Mouse (Mus musculus) heart, embryonic 12.5 days (tissue): Measurements from ENCODE around the gene Acsbg2. TPM values are rescaled to one million over a fixed set of nuclear protein-coding genes. Genes with fewer than 3 reads are reported as not detected.

Experiments used
- ATAC-seq: fragments of 200-750 bp; cut with Nextera tagmentation; 2 replicates; pipeline ENCODE4 v1.8.0; 2017; ENCODE audit warnings: moderate TSS enrichment, moderate library complexity; ENCODE audit not compliant: insufficient number of reproducible peaks, low FRiP score
- H3K27ac ChIP-seq: fragments of 300-500 bp; sonication (generic); 2 replicates; pipeline ENCODE4 v1.5.1; 2016; ENCODE audit warnings: mild to moderate bottlenecking, moderate library complexity; ENCODE audit not compliant: poor library complexity, severe bottlenecking
- H3K27me3 ChIP-seq: fragments of 300-500 bp; sonication (generic); replicated peaks from 2 replicates; pipeline ENCODE4 v1.6.1; 2016; ENCODE audit warnings: mild to moderate bottlenecking, moderate library complexity
- H3K36me3 ChIP-seq: fragments of 300-500 bp; sonication (generic); 2 replicates; pipeline ENCODE4 v1.6.1; 2016; ENCODE audit warnings: mild to moderate bottlenecking, moderate library complexity
- H3K4me1 ChIP-seq: fragments of 300-500 bp; sonication (generic); replicated peaks from 2 replicates; pipeline ENCODE4 v1.6.1; 2016; ENCODE audit warnings: mild to moderate bottlenecking
- H3K4me2 ChIP-seq: fragments of 300-500 bp; sonication (generic); 2 replicates; pipeline ENCODE4 v1.6.1; 2016; ENCODE audit warnings: mild to moderate bottlenecking, moderate library complexity
- H3K4me3 ChIP-seq: fragments of 300-500 bp; sonication (generic); 2 replicates; pipeline ENCODE4 v1.5.1; 2016; ENCODE audit warnings: mild to moderate bottlenecking
- H3K9ac ChIP-seq: fragments of 300-500 bp; sonication (generic); 2 replicates; pipeline ENCODE4 v1.6.1; 2016; ENCODE audit warnings: mild to moderate bottlenecking, moderate library complexity
- H3K9me3 ChIP-seq: fragments of 300-500 bp; sonication (generic); replicated peaks from 2 replicates; pipeline ENCODE4 v1.6.1; 2016; ENCODE audit warnings: mild to moderate bottlenecking, moderate library complexity
- WGBS: fragments of 180-500 bp; shearing (Covaris S2); methylation state at CpG from one replicate; pipeline ENCODE4 v1.1.7; 2016; 5-methylcytosine and 5-hydroxymethylcytosine counted together
- polyA plus RNA-seq: library from polyadenylated mRNA; unstranded; fragments of >200 nt; fragmentation: Nextera tagmentation; extraction: Ambion mirVana; gene quantifications from 2 replicates; pipeline ENCODE4 v1.2.1, GENCODE M21; 2016

The Acsbg2 gene
- polyA plus RNA-seq, 1 experiment from 2014 or later = not detected

DNA sequence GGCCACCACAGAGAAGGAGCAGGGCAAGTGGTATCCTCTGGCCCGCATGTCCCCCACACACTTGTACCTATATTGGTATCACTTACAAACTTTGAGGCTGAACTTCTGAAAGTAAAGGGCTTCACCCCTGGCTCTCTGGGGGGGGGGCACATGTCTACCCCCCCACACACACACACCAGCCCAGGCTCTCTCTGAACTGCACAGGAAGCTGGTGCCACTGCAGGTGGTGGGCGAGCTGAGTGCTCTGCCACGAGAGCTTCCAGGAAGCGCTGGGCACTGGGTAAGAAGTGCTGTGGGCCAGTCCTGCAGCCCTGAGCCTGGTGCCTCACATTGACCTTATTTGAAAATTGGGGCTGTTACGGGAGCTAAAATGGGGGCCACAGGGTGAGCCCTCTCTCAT lies 30.6 kb downstream of the Acsbg2 start:
- no peak for ATAC-seq
- H3K27me3 ChIP-seq = 0 out of 2 replicates have a peak, but pooled peaks cover 12% of the 10 kb centered on the region
- H3K27ac ChIP-seq = no peak overlapping the region
- H3K9ac ChIP-seq = no peak overlapping the region
- H3K4me3 ChIP-seq = no peak overlapping the region
- H3K9me3 ChIP-seq = no peaks in the 10 kb centered on the region
- 80% methylated on average over 5 of the region's 5 CpGs for WGBS
- no peaks in the 10 kb centered on the region for H3K36me3 ChIP-seq
- H3K4me1 ChIP-seq = no peaks in the 10 kb centered on the region
- no peak overlapping the region for H3K4me2 ChIP-seq

GRCm38 (mm10) chr17:56842173-56842572 lies 32.1 kb downstream of the Acsbg2 start:
- H3K27me3 ChIP-seq = peaks cover 9% of the 10 kb centered on the region
- no peak for ATAC-seq
- H3K4me3 ChIP-seq = no peak overlapping the region
- no peaks in the 10 kb centered on the region for H3K9me3 ChIP-seq
- WGBS = 72% methylated on average over 5 of the region's 5 CpGs
- no peak overlapping the region for H3K9ac ChIP-seq
- H3K36me3 ChIP-seq = no peaks in the 10 kb centered on the region
- H3K4me2 ChIP-seq = no peak overlapping the region
- no peaks in the 10 kb centered on the region for H3K4me1 ChIP-seq
- no peak overlapping the region for H3K27ac ChIP-seq

- no peak overlapping the region for H3K4me2 ChIP-seq
- H3K36me3 ChIP-seq = no peaks in the 10 kb centered on the region
- no peaks in the 10 kb centered on the region for H3K4me1 ChIP-seq
- H3K9me3 ChIP-seq = no peaks in the 10 kb centered on the region
- H3K9ac ChIP-seq = no peak overlapping the region
- WGBS = 74% methylated on average over 7 of the region's 7 CpGs
- no peak for ATAC-seq
- peaks cover 14% of the 10 kb centered on the region for H3K27me3 ChIP-seq
- H3K27ac ChIP-seq = no peak overlapping the region
- H3K4me3 ChIP-seq = no peak overlapping the region
Measured at GRCm38 (mm10) chr17:56840524-56840923, 33.7 kb downstream of the Acsbg2 start.

DNA sequence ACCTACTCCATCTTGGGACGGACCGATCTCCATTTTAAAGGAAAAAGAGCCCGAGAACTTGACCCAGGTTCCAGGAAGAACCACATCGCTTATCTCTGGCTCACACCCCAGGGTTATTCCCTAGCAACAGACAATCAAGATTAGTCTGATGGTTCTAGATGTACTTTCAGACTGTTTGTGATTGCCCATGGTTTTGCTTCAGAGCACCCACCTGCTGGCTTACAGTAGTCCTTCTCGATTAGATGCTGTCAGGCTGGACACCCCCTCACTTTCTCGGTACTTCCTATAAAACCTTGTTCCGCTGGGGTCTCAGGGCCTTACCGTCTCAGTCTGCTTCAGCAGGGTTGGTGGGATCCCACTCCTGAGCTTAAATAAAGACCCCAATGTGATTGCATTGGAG lies 37.9 kb downstream of the Acsbg2 start:
- Histone ChIP-seq H3K4me1 (no peaks in the 10 kb centered on the region), H3K27me3 (peaks cover 22% of the 10 kb centered on the region), H3K27ac (no peak overlapping the region), H3K4me3 (no peak overlapping the region), H3K9ac (no peak overlapping the region), H3K4me2 (no peak overlapping the region), H3K9me3 (no peaks in the 10 kb centered on the region), H3K36me3 (no peaks in the 10 kb centered on the region)
- WGBS = 81% methylated on average over 8 of the region's 8 CpGs
- ATAC-seq = no peak

DNA sequence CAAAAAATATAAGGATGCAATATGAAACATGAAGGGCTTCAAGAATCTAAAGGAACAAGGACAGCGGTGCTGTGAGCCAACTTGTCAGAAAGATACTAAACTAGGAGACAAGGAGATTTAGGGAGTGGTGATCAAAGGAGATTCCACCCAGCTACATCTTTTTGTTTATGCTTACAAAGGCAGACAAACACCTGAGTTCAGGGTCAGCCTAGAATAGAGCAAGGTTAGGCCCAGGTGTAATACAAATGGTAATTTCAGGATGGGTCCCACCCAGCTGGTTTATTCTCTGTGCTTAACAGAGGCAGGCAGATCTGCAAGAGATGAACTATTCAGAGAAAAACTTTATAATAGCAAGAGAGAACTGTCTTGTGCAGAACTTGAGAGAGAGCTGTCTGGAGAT lies 40.9 kb downstream of the Acsbg2 start:
- no peak overlapping the region for H3K4me2 ChIP-seq
- no peaks in the 10 kb centered on the region for H3K36me3 ChIP-seq
- H3K27ac ChIP-seq = no peak overlapping the region
- H3K27me3 ChIP-seq = peaks cover 32% of the 10 kb centered on the region
- H3K4me3 ChIP-seq = no peak overlapping the region
- no peak for ATAC-seq
- 93% methylated on average over 1 of the region's 1 CpGs for WGBS
- H3K4me1 ChIP-seq = 0 out of 2 replicates have a peak, but pooled peaks cover 5% of the 10 kb centered on the region
- H3K9me3 ChIP-seq = no peaks in the 10 kb centered on the region
- H3K9ac ChIP-seq = no peak overlapping the region

DNA sequence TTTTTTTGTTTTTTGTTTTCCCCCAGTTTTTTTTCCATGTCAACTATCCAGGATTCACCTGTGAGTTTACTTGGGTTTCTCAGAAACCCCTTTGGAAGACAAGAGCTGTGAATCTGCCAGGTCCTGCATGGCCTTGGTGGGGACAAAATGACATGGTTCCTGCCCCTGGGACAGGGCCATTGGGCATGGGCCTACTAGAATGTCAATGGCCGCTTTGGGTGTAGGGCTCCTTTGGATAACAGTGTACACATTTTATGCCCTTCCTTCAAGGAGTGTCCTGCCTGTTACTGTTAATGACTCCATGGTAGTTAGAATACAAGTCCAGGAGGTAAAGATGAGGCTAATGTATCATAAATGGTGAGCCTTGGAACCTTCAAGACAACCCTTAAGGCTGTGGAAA lies 41.3 kb downstream of the Acsbg2 start:
- H3K27me3 ChIP-seq = peaks cover 29% of the 10 kb centered on the region
- no peak overlapping the region for H3K4me3 ChIP-seq
- no peak overlapping the region for H3K4me2 ChIP-seq
- no peak overlapping the region for H3K9ac ChIP-seq
- no peak for ATAC-seq
- no peak overlapping the region for H3K27ac ChIP-seq
- H3K4me1 ChIP-seq = 0 out of 2 replicates have a peak, but pooled peaks cover 5% of the 10 kb centered on the region
- H3K36me3 ChIP-seq = no peaks in the 10 kb centered on the region
- 78% methylated on average over 1 of the region's 1 CpGs for WGBS
- no peaks in the 10 kb centered on the region for H3K9me3 ChIP-seq

GRCm38 (mm10) chr17:56831111-56831816 lies 43.0 kb downstream of the Acsbg2 start:
- peaks cover 25% of the 10 kb centered on the region for H3K27me3 ChIP-seq
- under 1% methylated on average over 41 of the region's 42 CpGs for WGBS
- peak overlapping the region; percentile 91 for H3K4me2 ChIP-seq
- H3K36me3 ChIP-seq = no peaks in the 10 kb centered on the region
- peak; percentile 99 for ATAC-seq
- H3K9me3 ChIP-seq = no peaks in the 10 kb centered on the region
- peak overlapping the region; percentile 59 for H3K4me3 ChIP-seq
- H3K27ac ChIP-seq = no peak overlapping the region
- 0 out of 2 replicates have a peak overlapping the region, but pooled peaks have one; percentile 33 for H3K9ac ChIP-seq
- peaks cover 9% of the 10 kb centered on the region; the same call in 1 of the 2 replicates for H3K4me1 ChIP-seq

DNA sequence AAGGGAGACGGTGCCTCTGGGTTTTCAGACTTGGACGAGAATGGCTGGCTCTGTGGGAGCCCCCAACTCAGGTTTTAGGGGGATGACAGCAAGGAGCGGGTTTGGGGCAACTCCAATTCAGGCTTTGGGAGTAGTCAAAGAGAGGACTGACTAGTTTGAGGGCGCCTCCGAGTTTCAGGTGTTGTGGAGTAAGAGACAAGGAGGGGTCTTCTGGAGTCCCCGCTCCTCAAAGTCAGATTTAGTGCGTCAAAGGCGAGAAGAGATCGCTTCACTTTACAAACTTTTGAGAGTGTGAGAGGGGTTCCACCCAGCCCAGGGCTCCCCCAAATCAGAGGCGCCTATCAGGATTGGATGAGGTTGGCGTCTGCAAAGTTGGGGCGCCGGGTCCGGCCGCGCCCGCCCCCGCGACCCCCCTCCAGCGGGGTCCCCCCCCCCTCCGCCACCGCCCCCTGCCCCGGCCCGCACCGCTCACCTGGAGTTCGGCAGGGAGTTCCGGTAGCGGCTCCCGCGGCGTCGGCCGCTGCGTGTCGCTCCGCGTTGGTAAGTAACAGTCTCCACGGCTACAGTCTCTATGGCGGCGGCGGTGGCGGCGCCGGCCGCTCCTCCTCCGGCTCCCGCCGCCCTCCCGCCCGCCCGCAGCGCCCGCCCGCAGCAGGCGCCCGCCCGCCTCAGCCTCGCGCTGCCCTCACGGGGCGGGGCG lies 43.7 kb downstream of the Acsbg2 start, which contains the start of gene Rfx2:
Rfx2 (minus strand) TSS at position 603 of the 700 bp plus-strand sequence.
- no peak for ATAC-seq

GRCm38 (mm10) chr17:56829795-56830194 lies 44.5 kb downstream of the Acsbg2 start:
- under 1% methylated on average over 27 of the region's 27 CpGs for WGBS
- Histone ChIP-seq H3K4me1 (peaks cover 9% of the 10 kb centered on the region; the same call in 1 of the 2 replicates), H3K27ac (no peak overlapping the region), H3K27me3 (peaks cover 23% of the 10 kb centered on the region), H3K4me3 (peak overlapping the region; percentile 59), H3K9ac (peak overlapping the region; percentile 61), H3K36me3 (no peaks in the 10 kb centered on the region), H3K4me2 (peak overlapping the region; percentile 91), H3K9me3 (no peaks in the 10 kb centered on the region)
- ATAC-seq = no peak

More for the DNA sequence above, 43.7 kb downstream of the Acsbg2 start, which contains the start of gene Rfx2:
- Histone ChIP-seq H3K4me3 (peak within 1 kb of the TSS; percentile 59), H3K4me2 (peak within 1 kb of the TSS; percentile 91), H3K27me3 (peaks cover 23% of the 10 kb centered on the region), H3K27ac (no peak within 1 kb of the TSS), H3K4me1 (peaks cover 9% of the 10 kb centered on the region; the same call in 1 of the 2 replicates), H3K9ac (peak within 1 kb of the TSS; percentile 61), H3K9me3 (no peaks in the 10 kb centered on the region), H3K36me3 (no peaks in the 10 kb centered on the region)
- WGBS = under 1% methylated on average over 49 of the region's 62 CpGs

DNA sequence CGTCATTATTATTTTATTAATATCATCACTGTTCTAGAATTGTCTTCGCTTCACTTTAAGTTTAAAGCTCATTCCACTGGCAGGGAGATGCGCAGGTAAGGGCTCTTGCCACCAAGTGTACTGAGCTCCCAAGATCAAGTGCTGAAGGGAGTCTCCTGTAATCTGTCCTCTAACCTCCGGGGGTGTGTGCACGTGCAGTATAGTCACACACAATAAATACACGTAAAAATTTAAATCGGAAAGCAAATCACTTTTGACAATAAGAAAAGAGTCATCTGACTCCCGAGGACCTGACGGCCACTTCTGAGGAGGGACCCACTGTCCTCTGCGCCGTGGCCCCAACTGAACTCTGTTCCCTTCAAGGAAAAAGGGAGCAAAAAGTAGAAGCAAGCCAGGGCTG lies 45.1 kb downstream of the Acsbg2 start:
- 35% methylated on average over 11 of the region's 11 CpGs for WGBS
- no peak for ATAC-seq
- Histone ChIP-seq H3K4me1 (peaks cover 9% of the 10 kb centered on the region; the same call in 1 of the 2 replicates), H3K4me2 (peak overlapping the region; percentile 91), H3K9me3 (no peaks in the 10 kb centered on the region), H3K4me3 (peak overlapping the region; percentile 59), H3K36me3 (no peaks in the 10 kb centered on the region), H3K27ac (no peak overlapping the region), H3K27me3 (peaks cover 23% of the 10 kb centered on the region), H3K9ac (0 out of 2 replicates have a peak overlapping the region, but pooled peaks have one; percentile 61)

GRCm38 (mm10) chr17:56826718-56827117 lies 47.5 kb downstream of the Acsbg2 start:
- Histone ChIP-seq H3K9ac (no peak overlapping the region), H3K36me3 (no peaks in the 10 kb centered on the region), H3K27me3 (peaks cover 14% of the 10 kb centered on the region), H3K4me3 (no peak overlapping the region), H3K9me3 (no peaks in the 10 kb centered on the region), H3K4me1 (peaks cover 9% of the 10 kb centered on the region; the same call in 1 of the 2 replicates), H3K27ac (no peak overlapping the region), H3K4me2 (no peak overlapping the region)
- ATAC-seq = no peak
- WGBS = 79% methylated on average over 2 of the region's 2 CpGs
